In the genomic region with DNA sequence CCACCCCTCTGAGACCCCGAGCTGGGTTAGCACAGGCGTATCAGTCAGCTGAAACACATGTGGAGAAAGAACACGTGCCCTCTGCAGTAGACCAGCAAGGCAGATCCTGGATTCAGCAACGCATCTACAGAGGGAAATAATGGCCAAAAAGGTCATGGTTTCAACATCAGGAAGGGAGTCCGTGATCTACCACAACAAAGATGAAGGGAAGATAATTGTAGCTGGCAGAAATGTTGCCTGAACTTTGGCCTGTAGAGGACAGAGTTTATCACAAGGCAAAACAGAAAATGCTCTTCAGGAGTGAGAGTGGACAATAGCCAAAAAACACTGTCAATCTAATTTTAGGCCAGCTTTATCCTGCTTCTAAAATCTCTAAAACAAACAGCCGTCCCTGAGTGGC, we compare ENCODE assay signal across 31 mouse cellular contexts.
"Had no signal": no experiment of that assay in that cellular context is flagged by ENCODE, and none has a peak within 500 bp of the region (broad histone marks: within the 10 kb centered on the region; RNA-seq: fewer than 3 reads in every experiment).

No protein-coding gene starts in this region.

- DNase-seq: left cerebral cortex, postnatal 4 days; liver; liver, embryonic 13.5 days; liver, postnatal 0 days; lung, adult 18-20 months; lung, adult 2 months; lung, embryonic 14.5 days; lung, postnatal 10 days; lung, postnatal 14 days; lung, postnatal 36 days; lung, postnatal 4 days; midbrain, embryonic 14.5 days had no signal

- H3K9me3 ChIP-seq: limb, embryonic 10.5 days; limb, embryonic 12.5 days; limb, embryonic 13.5 days; limb, embryonic 15.5 days; liver, embryonic 13.5 days; liver, embryonic 15.5 days; lung, embryonic 15.5 days; midbrain, embryonic 10.5 days; midbrain, embryonic 12.5 days; midbrain, embryonic 13.5 days; midbrain, embryonic 15.5 days had no signal

- H3K4me3 ChIP-seq: left cerebral cortex, adult 2 months; limb, embryonic 10.5 days; limb, embryonic 12.5 days; limb, embryonic 13.5 days; limb, embryonic 15.5 days; liver, embryonic 13.5 days; liver, embryonic 15.5 days; lung, embryonic 15.5 days; megakaryocyte, embryonic 14.5 days; midbrain, embryonic 10.5 days; midbrain, embryonic 12.5 days; midbrain, embryonic 13.5 days; midbrain, embryonic 15.5 days; myocyte had no signal

- H3K27ac ChIP-seq: left cerebral cortex, adult 2 months; limb, embryonic 10.5 days; limb, embryonic 12.5 days; limb, embryonic 13.5 days; limb, embryonic 15.5 days; liver, embryonic 13.5 days; liver, embryonic 14.5 days; liver, embryonic 15.5 days; lung, embryonic 15.5 days; macrophage; midbrain, embryonic 10.5 days; midbrain, embryonic 12.5 days; midbrain, embryonic 13.5 days; midbrain, embryonic 15.5 days had no signal

- H3K36me3 ChIP-seq: limb, embryonic 10.5 days; limb, embryonic 12.5 days; limb, embryonic 13.5 days; limb, embryonic 15.5 days; liver, embryonic 13.5 days; liver, embryonic 15.5 days; lung, embryonic 15.5 days; midbrain, embryonic 10.5 days; midbrain, embryonic 12.5 days; midbrain, embryonic 13.5 days; midbrain, embryonic 15.5 days had no signal

- H3K4me2 ChIP-seq: limb, embryonic 12.5 days; limb, embryonic 13.5 days; limb, embryonic 15.5 days; liver, embryonic 11.5 days; liver, embryonic 13.5 days; liver, embryonic 15.5 days; lung, embryonic 14.5 days; lung, embryonic 15.5 days; midbrain, embryonic 11.5 days; midbrain, embryonic 12.5 days; midbrain, embryonic 13.5 days; midbrain, embryonic 15.5 days had no signal

- H3K4me1 ChIP-seq: limb, embryonic 10.5 days; limb, embryonic 12.5 days; limb, embryonic 13.5 days; limb, embryonic 15.5 days; liver, embryonic 13.5 days; liver, embryonic 15.5 days; lung, embryonic 15.5 days; megakaryocyte, embryonic 14.5 days had no signal

- H3K9ac ChIP-seq: limb, embryonic 12.5 days; limb, embryonic 13.5 days; limb, embryonic 15.5 days; liver, embryonic 13.5 days; liver, embryonic 14.5 days; liver, embryonic 15.5 days; liver, postnatal 0 days; lung, embryonic 14.5 days; lung, embryonic 15.5 days; midbrain, embryonic 12.5 days; midbrain, embryonic 13.5 days; midbrain, embryonic 15.5 days had no signal

- ATAC-seq: liver, postnatal 0 days; lung, postnatal 0 days; midbrain, embryonic 13.5 days; midbrain, embryonic 15.5 days; midbrain, embryonic 16.5 days had no signal

- H3K27me3 ChIP-seq: limb, embryonic 12.5 days; limb, embryonic 13.5 days; limb, embryonic 15.5 days; liver, embryonic 13.5 days; liver, embryonic 15.5 days; lung, embryonic 15.5 days; megakaryocyte, embryonic 14.5 days; midbrain, embryonic 12.5 days; midbrain, embryonic 13.5 days; midbrain, embryonic 15.5 days had no signal
